Mouse (Mus musculus) brain, embryonic 14.5 days (tissue): ENCODE data around the gene Mgst3.

Experiments used
- CTCF ChIP-seq: fragments of 200-500 bp; IDR thresholded peaks from 2 replicates; pipeline ENCODE4 v1.5.1; 2012; ENCODE audit warnings: inconsistent platforms, mild to moderate bottlenecking, moderate library complexity, borderline replicate concordance; ENCODE audit not compliant: insufficient read depth, insufficient read length; ENCODE audit errors: extremely low read depth
- POLR2A ChIP-seq: fragments of 200-500 bp; IDR thresholded peaks from 2 replicates; pipeline ENCODE4 v1.6.1; 2012; ENCODE audit warnings: mild to moderate bottlenecking, inconsistent platforms, borderline replicate concordance; ENCODE audit not compliant: poor library complexity, insufficient read depth, insufficient read length, severe bottlenecking; ENCODE audit errors: extremely low read depth

DNA sequence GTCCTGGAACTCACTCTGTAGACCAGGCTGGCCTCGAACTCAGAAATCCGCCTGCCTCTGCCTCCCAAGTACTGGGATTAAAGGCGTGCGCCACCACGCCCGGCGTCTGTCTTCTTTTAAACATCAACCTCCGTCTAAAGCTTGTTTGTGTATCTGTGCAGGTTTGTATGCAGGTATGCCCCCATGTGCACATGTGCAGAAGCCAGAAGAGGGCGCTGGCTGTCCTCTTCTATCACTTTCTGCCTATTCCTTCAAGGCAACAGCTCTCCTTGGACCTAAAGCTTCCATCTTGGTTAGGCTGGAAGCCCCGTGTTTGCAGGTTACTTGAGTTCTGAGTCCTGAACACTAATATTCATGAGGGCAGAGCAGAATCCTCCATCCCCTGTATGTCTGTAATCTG is 50.8 kb downstream of the Mgst3 start:
- TF ChIP-seq CTCF, result no peak
- TF ChIP-seq POLR2A, result no peak
